Mouse (Mus musculus) layer of hippocampus, adult 2 months (tissue): ENCODE measurements around the gene Mcam. TPM values are rescaled to one million over a fixed set of nuclear protein-coding genes. Genes with fewer than 3 reads are reported as not detected.

Experiments used
- DNase-seq, 2 experiments: peaks; one replicate each; pipeline ENCODE4 v3.0.0; 2022; ENCODE audit warnings: low spot score in 2 of 2
- H3K27ac ChIP-seq: fragments of 200-600 bp; 2 replicates; pipeline ENCODE4 v1.8.1; 2022
- H3K4me3 ChIP-seq: fragments of 200-600 bp; 2 replicates; pipeline ENCODE4 v1.8.1; 2022; ENCODE audit warnings: mild to moderate bottlenecking
- CTCF ChIP-seq: fragments of 200-600 bp; conservative IDR thresholded peaks from 2 replicates; pipeline ENCODE4 v1.8.1; 2022; ENCODE audit warnings: antibody characterized with exemption, mild to moderate bottlenecking, moderate library complexity
- total RNA-seq, 2 experiments: library from RNA; stranded (reverse); gene quantifications; 2 replicates each; pipeline ENCODE4 v1.2.3; 2021

The Mcam gene
- total RNA-seq, 2 experiments from 2014 or later: 10.1 to 15.9 TPM

- DNase-seq: no peak
- TF ChIP-seq CTCF: no peak
- no peak overlapping the region for H3K27ac ChIP-seq
- H3K4me3 ChIP-seq: no peak overlapping the region
Observed at GRCm38 (mm10) chr9:44114453-44114852, 19.8 kb upstream of the Mcam start.

GRCm38 (mm10) chr9:44115599-44115998, 18.7 kb upstream of the Mcam start:
- TF ChIP-seq CTCF: no peak
- no peak for DNase-seq
- H3K4me3 ChIP-seq: no peak overlapping the region
- H3K27ac ChIP-seq: no peak overlapping the region

DNA sequence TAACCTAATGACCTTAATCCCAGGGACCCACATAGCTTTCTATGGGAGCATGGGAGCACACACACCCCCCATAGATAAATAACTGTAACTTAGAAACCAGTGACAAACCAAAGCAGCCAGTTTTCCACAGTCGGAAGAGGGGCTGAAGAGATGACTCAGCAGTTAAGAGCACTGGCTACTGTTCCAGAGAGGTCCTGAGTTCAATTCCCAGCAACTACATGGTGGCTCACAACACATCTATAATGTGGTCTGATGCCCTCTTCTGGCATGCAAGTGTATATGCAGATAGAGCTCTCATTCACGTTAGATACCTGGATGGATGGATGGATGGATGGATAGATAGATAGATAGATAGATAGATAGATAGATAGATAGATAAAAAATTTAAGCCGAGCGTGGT, 18.1 kb upstream of the Mcam start:
- no peak overlapping the region for H3K4me3 ChIP-seq
- H3K27ac ChIP-seq: no peak overlapping the region
- peak; percentile 39 for TF ChIP-seq CTCF
- no peak for DNase-seq

DNA sequence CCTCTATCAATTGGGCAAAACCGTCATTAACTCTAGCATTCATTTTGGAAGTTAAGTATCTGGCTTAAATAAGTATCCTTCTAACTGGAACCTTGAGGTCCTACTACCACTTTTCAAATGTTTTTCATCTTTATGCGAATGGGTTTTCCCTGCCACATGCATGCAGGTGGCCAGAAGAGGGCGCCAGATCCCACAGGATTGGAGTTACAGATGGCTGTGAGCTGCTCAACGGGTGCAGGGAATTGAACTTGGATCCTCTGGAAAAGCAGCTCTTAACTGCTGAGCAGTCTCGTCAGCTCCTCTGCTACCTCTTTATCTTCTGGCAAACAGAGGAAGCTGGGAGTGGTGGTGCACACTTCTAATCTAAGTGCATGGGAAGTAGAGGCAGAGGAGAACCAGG, 15.3 kb upstream of the Mcam start:
- peak; percentile 78 for TF ChIP-seq CTCF
- Histone ChIP-seq H3K27ac (no peak overlapping the region), H3K4me3 (no peak overlapping the region)
- no peak for DNase-seq

- DNase-seq: no peak
- no peak for TF ChIP-seq CTCF
- Histone ChIP-seq H3K27ac (peak overlapping the region; percentile 28; the same call in 1 of the 2 replicates), H3K4me3 (no peak overlapping the region)
Observed at GRCm38 (mm10) chr9:44119948-44120465, 14.3 kb upstream of the Mcam start.

GRCm38 (mm10) chr9:44124317-44124716, 10.0 kb upstream of the Mcam start:
- TF ChIP-seq CTCF: peak; percentile 76
- Histone ChIP-seq H3K27ac (no peak overlapping the region), H3K4me3 (no peak overlapping the region)
- no peak for DNase-seq

GRCm38 (mm10) chr9:44125026-44125425, 9.2 kb upstream of the Mcam start:
- Histone ChIP-seq H3K4me3 (no peak overlapping the region), H3K27ac (no peak overlapping the region)
- no peak for DNase-seq
- no peak for TF ChIP-seq CTCF

DNA sequence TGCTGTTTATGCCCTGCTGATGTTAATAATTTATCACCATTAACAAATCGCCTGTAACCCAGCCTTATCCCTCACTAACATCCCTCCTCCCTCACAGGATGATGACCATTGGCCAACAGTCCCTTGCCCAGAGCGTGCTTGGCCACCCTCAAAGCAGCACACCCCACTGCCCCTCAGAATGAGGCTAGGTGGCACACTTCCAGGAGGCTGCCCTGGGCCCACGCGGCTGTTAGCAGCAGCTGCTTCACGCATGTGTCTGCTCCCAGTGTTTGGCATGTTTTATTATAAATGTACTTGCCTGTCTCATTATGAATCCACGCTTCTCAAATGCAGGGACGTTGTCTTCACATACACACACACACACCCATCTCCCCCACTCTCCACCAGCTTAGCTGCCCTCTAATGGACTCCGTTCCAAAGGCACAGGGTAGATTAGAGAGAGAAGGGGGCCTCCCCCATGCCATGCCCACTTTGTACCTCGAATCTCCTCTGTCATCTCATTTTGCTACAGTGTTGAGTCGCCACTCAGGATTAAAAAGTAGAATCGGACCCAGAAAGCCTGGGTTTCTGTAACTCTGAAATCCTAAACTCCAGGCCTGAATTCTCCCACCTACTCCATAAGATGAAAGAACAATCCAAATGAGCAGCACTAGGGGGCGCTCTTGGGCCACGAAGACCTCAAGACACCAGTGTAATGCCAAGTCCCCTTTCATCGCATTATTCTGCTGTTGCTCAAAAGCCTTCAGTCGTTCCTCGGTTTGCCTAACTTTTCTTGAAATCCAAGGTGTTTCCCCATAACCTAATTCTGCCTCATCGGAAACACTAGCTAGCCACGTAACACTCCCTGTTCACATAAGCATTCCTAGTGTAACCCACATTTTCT, 8.5 kb upstream of the Mcam start:
- peak; percentile 92 for TF ChIP-seq CTCF
- Histone ChIP-seq H3K4me3 (peak overlapping the region; percentile 19; the same call in 1 of the 2 replicates), H3K27ac (peak overlapping the region; percentile 51)
- DNase-seq: peak; percentile 88 to 89

GRCm38 (mm10) chr9:44126746-44127145, 7.5 kb upstream of the Mcam start:
- DNase-seq: no peak
- H3K27ac ChIP-seq: peak overlapping the region; percentile 39
- no peak overlapping the region for H3K4me3 ChIP-seq
- TF ChIP-seq CTCF: no peak

DNA sequence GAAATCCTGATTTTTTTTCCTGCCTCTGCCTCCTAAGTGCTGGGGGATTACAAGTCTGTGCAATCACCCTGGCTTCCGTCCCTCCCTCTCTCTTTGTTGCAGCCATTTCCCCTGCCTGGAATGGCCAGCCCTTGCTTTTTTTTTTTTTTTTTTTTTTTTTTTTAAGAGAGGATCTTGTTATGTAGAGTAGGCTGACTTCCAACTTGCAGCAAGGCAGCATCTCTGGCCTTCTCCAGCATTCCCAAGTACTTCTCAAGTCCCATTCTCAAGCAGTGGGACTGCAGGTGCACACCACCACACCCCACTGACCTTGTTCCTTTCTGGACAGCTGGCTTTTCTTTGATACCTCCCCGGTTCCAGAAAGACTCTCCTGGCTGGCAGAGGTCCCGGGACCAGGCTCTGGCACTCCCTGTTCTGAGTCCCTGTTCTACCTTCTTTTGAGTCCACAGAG, 6.9 kb upstream of the Mcam start:
- no peak for TF ChIP-seq CTCF
- no peak for DNase-seq
- no peak overlapping the region for H3K4me3 ChIP-seq
- no peak overlapping the region for H3K27ac ChIP-seq

GRCm38 (mm10) chr9:44129633-44130032, 4.6 kb upstream of the Mcam start:
- H3K27ac ChIP-seq: peak overlapping the region; percentile 75
- H3K4me3 ChIP-seq: peak overlapping the region; percentile 29
- no peak for DNase-seq
- no peak for TF ChIP-seq CTCF

DNA sequence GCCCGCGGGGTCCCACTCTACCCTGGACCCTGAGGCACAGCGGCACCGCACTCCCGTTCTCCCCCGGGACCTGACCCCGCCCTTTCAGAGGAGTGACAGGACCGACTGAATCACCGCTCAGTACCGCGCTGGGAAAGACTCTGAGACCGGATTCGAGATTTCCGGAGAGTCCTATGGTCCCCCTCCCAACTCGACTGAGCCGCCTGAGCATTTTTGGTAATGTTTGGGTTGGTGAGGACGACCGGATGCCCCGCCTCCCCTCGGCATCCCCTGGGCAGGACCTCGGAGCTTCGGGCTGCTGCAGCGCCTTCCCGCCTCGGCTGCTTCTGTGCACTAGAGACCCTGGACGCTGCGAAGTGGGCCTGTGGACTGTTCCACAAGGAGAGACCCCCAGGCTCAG, 4.2 kb upstream of the Mcam start:
- DNase-seq: no peak
- Histone ChIP-seq H3K4me3 (peak overlapping the region; percentile 29), H3K27ac (peak overlapping the region; percentile 75)
- TF ChIP-seq CTCF: no peak

GRCm38 (mm10) chr9:44130581-44131275, 3.5 kb upstream of the Mcam start:
- DNase-seq: no peak
- TF ChIP-seq CTCF: no peak
- H3K27ac ChIP-seq: peak overlapping the region; percentile 75
- peak overlapping the region; percentile 29 for H3K4me3 ChIP-seq
